Mouse (Mus musculus) liver, postnatal 0 days (tissue): ENCODE data around the gene Dscaml1.

Experiments used
- CTCF ChIP-seq: sonication (generic); IDR thresholded peaks from 2 replicates; pipeline ENCODE4 v1.5.1; 2016; ENCODE audit warnings: antibody characterized with exemption, low read depth
- EP300 ChIP-seq: IDR thresholded peaks from 2 replicates; pipeline ENCODE4 v1.6.1; 2016; ENCODE audit warnings: antibody characterized with exemption, low read depth, mild to moderate bottlenecking

GRCm38 (mm10) chr9:45608097-45609031, 181.9 kb downstream of the Dscaml1 start:
- TF ChIP-seq CTCF (no peak), EP300 (no peak)
